Mouse (Mus musculus) thymus, adult 18-20 months (tissue): Measurements from ENCODE around the gene Ccdc22.
A peak's percentile ranks its signal among the peaks of the same experiment; 100 is the strongest.

Experiments used
- DNase-seq, 2 experiments: peaks; one replicate each; pipeline ENCODE4 v3.0.0; 2022; ENCODE audit warnings: mixed read lengths in 2 of 2

The Ccdc22 gene

DNA sequence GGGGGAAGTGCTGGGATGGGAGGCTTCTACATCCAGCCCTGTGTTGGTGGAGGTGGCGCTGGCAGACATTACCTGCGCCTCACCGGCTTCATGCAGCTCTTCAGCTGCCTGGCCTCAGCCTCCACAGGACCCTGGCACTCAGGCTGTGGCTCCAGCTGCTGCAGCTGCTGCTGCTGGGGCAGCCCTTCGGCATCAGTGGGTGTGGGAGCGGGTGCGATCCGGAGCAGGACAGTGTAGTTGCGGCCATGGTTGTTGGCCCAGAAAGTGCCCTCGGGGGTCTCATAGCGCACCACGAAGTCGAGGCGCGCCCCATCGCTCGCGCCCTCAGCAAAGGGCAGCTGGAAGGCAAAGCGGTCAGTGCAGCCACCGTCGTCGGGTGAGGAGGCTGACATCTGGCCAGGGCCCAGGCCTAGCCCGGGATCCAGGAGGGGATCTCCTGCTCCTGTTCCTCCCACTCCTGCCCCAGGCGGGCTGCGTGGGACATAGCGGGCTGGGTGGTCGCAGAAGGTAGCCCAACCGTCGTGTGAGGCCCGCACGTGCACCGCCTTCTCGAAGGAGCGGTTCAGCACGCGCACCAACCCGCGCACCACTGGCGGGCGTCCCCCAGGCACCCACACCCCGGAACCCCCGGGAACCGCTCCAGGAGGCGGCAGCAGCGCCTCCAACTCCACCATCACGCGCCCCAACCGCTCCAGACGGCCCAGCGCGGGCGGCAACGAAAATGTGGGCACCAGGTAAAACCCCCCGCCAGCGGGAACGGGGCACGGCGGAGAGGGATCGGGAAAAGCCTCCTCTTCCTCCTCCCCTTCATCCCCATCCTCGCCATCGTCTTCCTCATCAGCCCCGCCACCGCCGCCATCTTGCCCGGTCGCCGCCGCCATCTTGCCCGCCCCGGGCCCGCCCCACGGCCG, 31.9 kb downstream of the Ccdc22 start, which contains the start of gene Foxp3:
Gene Foxp3, plus strand, starts transcription at position 469 of the 911 bp plus-strand sequence.
- DNase-seq = peak; percentile 9 to 39

DNA sequence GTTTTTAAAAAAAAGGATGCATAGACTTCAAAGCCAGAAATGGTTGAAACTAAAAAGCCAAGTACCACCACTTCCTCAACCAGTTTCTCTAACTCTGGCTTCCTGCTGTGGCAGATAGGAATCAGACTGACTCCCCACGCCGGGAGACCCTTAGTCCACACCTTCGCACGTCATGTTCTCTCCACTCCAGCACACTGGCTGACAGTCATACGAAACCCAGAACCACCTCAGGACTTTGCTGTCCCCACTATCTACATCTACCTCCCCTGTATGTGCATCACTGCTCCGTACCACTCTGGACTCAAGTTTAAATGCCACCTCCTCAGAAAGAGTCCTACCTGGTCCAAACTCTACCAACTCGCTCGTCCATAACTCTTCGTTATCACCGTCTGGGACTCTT, 32.9 kb downstream of the Ccdc22 start:
- DNase-seq = no peak

DNA sequence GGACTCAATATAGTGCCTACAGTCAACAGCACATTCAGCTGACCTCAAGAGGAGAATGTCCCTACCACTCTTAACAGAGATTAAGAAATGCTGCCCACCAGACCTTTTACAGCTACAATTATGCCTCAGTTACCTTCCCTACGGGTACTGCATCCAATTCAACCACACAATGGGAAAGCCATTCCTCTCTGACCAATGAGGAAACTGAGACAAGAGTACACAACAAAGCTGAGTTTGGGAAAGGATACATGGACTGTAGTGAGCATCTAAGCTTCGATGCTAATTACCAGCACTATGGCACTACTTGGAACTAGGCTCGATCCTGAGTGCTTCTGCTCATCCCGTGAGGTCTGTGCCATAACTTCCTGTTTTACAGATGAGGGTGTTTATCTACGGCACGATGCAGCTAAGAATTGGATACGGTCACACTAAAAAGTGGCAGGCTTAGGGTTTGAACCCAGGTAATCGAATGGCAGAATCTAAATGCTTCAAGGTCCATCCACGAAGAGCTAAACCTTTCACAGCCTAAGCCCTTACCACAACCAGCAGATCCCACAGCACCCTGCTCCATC, 33.7 kb downstream of the Ccdc22 start:
- no peak for DNase-seq

DNA sequence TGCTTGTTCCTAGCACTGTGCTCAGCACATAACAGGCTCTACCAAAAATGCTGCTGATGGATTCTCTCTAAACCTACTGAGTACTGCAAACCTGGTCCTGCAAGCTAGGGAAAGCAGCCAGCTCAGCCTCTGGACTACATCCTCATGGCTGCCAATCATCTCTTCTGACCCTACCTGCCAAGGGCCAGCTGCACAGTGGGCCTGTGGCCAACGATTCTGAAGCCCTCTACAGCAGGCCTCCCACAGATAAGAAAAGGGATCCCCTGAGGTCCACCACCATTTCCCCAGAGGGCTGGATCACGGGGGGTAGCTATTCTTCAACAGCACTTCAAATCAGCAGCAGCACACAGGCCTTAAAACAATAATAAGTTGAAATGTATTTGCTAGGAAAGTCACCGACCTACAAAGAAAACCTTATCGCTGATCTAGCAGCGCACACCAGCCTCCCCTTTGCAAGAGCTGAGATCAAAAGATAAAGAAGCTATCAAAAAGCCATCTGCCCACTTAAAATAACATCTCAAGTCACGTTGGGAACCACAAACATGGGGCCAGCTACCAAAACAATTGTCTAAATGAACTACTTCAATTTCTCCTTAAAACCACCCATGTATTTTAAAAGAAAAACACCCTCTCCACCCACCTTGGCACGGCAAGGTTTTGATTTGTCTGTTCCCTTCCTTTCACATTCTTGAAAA, 34.7 kb downstream of the Ccdc22 start:
- DNase-seq = no peak

DNA sequence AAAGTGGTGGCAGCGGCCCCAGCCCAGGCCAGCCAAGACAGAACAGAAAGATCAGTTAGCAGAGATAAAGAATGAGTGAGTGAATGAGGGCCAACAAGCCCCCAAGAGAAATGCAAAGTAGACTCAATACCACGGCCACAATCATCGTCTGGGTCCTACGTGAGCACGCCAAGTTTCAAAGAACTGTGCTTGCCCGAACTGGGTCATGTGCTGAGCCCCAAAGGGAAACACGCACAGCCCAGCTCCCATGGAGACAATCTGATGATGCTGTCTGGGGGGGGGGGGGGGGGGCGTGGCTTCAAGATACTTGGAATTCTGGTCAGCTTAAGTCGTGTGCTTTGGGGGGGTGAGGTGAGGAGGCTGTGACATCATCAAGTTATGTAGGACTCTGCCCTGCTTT, 37.8 kb downstream of the Ccdc22 start:
- no peak for DNase-seq

DNA sequence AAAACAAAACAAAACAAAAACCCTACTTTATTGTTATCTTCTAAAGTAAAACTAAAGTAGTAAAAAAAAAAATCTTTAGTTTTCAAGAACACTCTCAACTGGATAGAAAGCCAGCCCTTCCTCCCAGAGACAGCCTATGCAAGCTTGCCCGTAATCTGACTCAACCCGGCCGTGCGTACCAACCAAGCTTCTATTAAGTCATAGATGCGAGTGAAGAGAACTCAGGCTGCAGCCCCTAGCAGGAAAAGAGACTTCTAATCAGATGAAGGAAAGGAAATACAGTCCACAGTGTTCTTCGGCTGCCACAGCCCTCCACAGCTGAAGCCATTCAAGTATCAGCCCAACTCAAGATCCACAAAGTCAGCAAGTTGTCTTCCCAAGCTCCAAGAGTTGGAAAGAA, 39.0 kb downstream of the Ccdc22 start:
- no peak for DNase-seq

DNA sequence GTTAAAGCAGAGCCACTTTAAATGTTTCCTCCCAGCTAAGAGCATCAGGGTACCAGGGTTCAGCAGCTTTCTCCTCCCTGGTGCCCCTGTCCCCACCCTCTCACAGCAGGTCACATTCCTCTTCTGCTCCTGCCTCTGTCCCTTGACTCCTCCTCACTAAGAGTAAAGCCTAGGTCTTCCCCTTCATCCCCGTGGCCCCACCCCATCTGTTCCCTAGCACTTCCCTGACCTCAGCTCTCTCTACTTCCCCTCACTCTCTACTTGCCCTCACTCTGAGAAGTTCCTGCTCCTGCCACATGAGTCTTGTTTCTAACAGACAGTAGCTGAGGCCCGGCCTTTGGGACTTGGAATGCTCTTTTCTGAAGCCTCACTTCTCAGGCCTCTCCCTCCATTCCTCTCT, 42.2 kb downstream of the Ccdc22 start:
- DNase-seq = no peak

DNA sequence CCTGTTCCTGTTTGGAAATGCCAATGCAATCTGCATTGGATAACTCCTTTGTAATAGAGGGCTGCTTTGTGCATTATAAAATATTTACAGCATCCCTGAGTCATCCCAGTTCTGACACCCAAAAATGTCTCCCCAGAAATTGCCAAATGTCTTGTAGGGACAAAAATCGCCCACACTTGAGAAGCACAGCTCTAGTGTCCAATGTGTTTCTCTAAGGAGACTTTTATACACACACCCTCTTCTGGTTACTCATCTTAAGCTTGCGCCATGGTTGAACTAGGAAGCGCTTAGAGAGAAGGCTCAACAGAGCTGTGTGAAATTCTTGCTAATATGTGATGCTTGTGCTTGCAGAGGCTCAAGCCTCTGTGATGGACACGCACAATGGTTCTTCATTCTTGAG, 51.8 kb downstream of the Ccdc22 start:
- no peak for DNase-seq
